Mouse (Mus musculus): ENCODE data around the gene Akap10. TPM values are rescaled to one million over a fixed set of nuclear protein-coding genes. Genes with fewer than 3 reads are reported as not detected.
A peak's percentile ranks its signal among the peaks of the same experiment; 100 is the strongest.

The Akap10 gene
- polyA plus RNA-seq, 1 experiment, result 46.4 TPM

GRCm38 (mm10) chr11:61942903-61943302 is 12.9 kb upstream of the Akap10 start:
- Histone ChIP-seq H3K4me1 (ENCODE audit: control insufficient read depth, insufficient read depth, low read length) (peaks cover 17% of the 10 kb centered on the region), H3K27ac (ENCODE audit: insufficient read depth, low read depth, low read length) (no peak overlapping the region), H3K4me3 (ENCODE audit: insufficient read depth, low read length) (no peak overlapping the region)
- TF ChIP-seq POLR2A (IDR thresholded peaks at IDR 0.05; ENCODE audit: borderline replicate concordance, low read depth, low read length) (no peak), CTCF (IDR thresholded peaks at IDR 0.05; ENCODE audit: low read depth, low read length) (no peak)

- Histone ChIP-seq H3K27ac (ENCODE audit: insufficient read depth, low read depth, low read length) (no peak overlapping the region), H3K4me3 (ENCODE audit: insufficient read depth, low read length) (no peak overlapping the region), H3K4me1 (ENCODE audit: control insufficient read depth, insufficient read depth, low read length) (peaks cover 15% of the 10 kb centered on the region)
- TF ChIP-seq CTCF (IDR thresholded peaks at IDR 0.05; ENCODE audit: low read depth, low read length), result no peak
- no peak for TF ChIP-seq POLR2A (IDR thresholded peaks at IDR 0.05; ENCODE audit: borderline replicate concordance, low read depth, low read length)
Observed at GRCm38 (mm10) chr11:61937761-61938160, 7.7 kb upstream of the Akap10 start.

GRCm38 (mm10) chr11:61930640-61931586 is 861 bp upstream of the Akap10 start:
- no peak for TF ChIP-seq POLR2A (IDR thresholded peaks at IDR 0.05; ENCODE audit: borderline replicate concordance, low read depth, low read length)
- no peak for TF ChIP-seq CTCF (IDR thresholded peaks at IDR 0.05; ENCODE audit: low read depth, low read length)
- H3K4me1 ChIP-seq (ENCODE audit: control insufficient read depth, insufficient read depth, low read length), result peaks cover 37% of the 10 kb centered on the region
- peak overlapping the region; percentile 95 for H3K4me3 ChIP-seq (ENCODE audit: insufficient read depth, low read length)

GRCm38 (mm10) chr11:61929323-61930097 is 542 bp downstream of the Akap10 start:
- H3K27ac ChIP-seq (ENCODE audit: insufficient read depth, low read depth, low read length), result peak overlapping the region; percentile 98
- no peak for TF ChIP-seq POLR2A (IDR thresholded peaks at IDR 0.05; ENCODE audit: borderline replicate concordance, low read depth, low read length)
- TF ChIP-seq CTCF (IDR thresholded peaks at IDR 0.05; ENCODE audit: low read depth, low read length), result no peak
- H3K4me3 ChIP-seq (ENCODE audit: insufficient read depth, low read length), result peak overlapping the region; percentile 95
- peaks cover 43% of the 10 kb centered on the region for H3K4me1 ChIP-seq (ENCODE audit: control insufficient read depth, insufficient read depth, low read length)

More at GRCm38 (mm10) chr11:61930640-61931586, 861 bp upstream of the Akap10 start:
- peak overlapping the region; percentile 98 for H3K27ac ChIP-seq (ENCODE audit: insufficient read depth, low read depth, low read length)

- H3K27ac ChIP-seq (ENCODE audit: insufficient read depth, low read depth, low read length), result no peak overlapping the region
- H3K4me1 ChIP-seq (ENCODE audit: control insufficient read depth, insufficient read depth, low read length), result peaks cover 27% of the 10 kb centered on the region
- no peak for TF ChIP-seq CTCF (IDR thresholded peaks at IDR 0.05; ENCODE audit: low read depth, low read length)
- no peak for TF ChIP-seq POLR2A (IDR thresholded peaks at IDR 0.05; ENCODE audit: borderline replicate concordance, low read depth, low read length)
- no peak overlapping the region for H3K4me3 ChIP-seq (ENCODE audit: insufficient read depth, low read length)
Observed at GRCm38 (mm10) chr11:61923309-61923708, 6.7 kb downstream of the Akap10 start.

- Histone ChIP-seq H3K4me3 (ENCODE audit: insufficient read depth, low read length) (no peak overlapping the region), H3K27ac (ENCODE audit: insufficient read depth, low read depth, low read length) (no peak overlapping the region), H3K4me1 (ENCODE audit: control insufficient read depth, insufficient read depth, low read length) (peaks cover 23% of the 10 kb centered on the region)
- TF ChIP-seq CTCF (IDR thresholded peaks at IDR 0.05; ENCODE audit: low read depth, low read length) (no peak), POLR2A (IDR thresholded peaks at IDR 0.05; ENCODE audit: borderline replicate concordance, low read depth, low read length) (no peak)
Observed at GRCm38 (mm10) chr11:61919702-61920101, 10.3 kb downstream of the Akap10 start.

GRCm38 (mm10) chr11:61908315-61908714 is 21.7 kb downstream of the Akap10 start:
- peaks cover 3% of the 10 kb centered on the region; the same call in 1 of the 2 replicates for H3K4me1 ChIP-seq (ENCODE audit: control insufficient read depth, insufficient read depth, low read length)
- TF ChIP-seq POLR2A (IDR thresholded peaks at IDR 0.05; ENCODE audit: borderline replicate concordance, low read depth, low read length) (no peak), CTCF (IDR thresholded peaks at IDR 0.05; ENCODE audit: low read depth, low read length) (no peak)

GRCm38 (mm10) chr11:61882183-61882582 is 47.9 kb downstream of the Akap10 start:
- H3K4me1 ChIP-seq (ENCODE audit: control insufficient read depth, insufficient read depth, low read length), result peaks cover 7% of the 10 kb centered on the region
- TF ChIP-seq CTCF (IDR thresholded peaks at IDR 0.05; ENCODE audit: low read depth, low read length), result no peak
- TF ChIP-seq POLR2A (IDR thresholded peaks at IDR 0.05; ENCODE audit: borderline replicate concordance, low read depth, low read length), result no peak
- H3K27ac ChIP-seq (ENCODE audit: insufficient read depth, low read depth, low read length), result no peak overlapping the region
- no peak overlapping the region for H3K4me3 ChIP-seq (ENCODE audit: insufficient read depth, low read length)

More at GRCm38 (mm10) chr11:61908315-61908714, 21.7 kb downstream of the Akap10 start:
- H3K4me3 ChIP-seq (ENCODE audit: insufficient read depth, low read length), result no peak overlapping the region
- no peak overlapping the region for H3K27ac ChIP-seq (ENCODE audit: insufficient read depth, low read depth, low read length)

- peaks cover 7% of the 10 kb centered on the region for H3K4me1 ChIP-seq (ENCODE audit: control insufficient read depth, insufficient read depth, low read length)
- H3K27ac ChIP-seq (ENCODE audit: insufficient read depth, low read depth, low read length), result no peak overlapping the region
- no peak for TF ChIP-seq POLR2A (IDR thresholded peaks at IDR 0.05; ENCODE audit: borderline replicate concordance, low read depth, low read length)
- TF ChIP-seq CTCF (IDR thresholded peaks at IDR 0.05; ENCODE audit: low read depth, low read length), result no peak
- H3K4me3 ChIP-seq (ENCODE audit: insufficient read depth, low read length), result no peak overlapping the region
Observed at GRCm38 (mm10) chr11:61879921-61880320, 50.1 kb downstream of the Akap10 start.

Data from bone marrow macrophage, adult 2 months (primary cell).